Mouse (Mus musculus) thymus, postnatal 25 days (tissue): ENCODE results near the gene Cd5.
A peak's percentile ranks its signal among the peaks of the same experiment; 100 is the strongest.

Source experiments
- DNase-seq: peaks from one replicate; pipeline ENCODE4 v3.0.0; 2022

Cd5 gene

DNA sequence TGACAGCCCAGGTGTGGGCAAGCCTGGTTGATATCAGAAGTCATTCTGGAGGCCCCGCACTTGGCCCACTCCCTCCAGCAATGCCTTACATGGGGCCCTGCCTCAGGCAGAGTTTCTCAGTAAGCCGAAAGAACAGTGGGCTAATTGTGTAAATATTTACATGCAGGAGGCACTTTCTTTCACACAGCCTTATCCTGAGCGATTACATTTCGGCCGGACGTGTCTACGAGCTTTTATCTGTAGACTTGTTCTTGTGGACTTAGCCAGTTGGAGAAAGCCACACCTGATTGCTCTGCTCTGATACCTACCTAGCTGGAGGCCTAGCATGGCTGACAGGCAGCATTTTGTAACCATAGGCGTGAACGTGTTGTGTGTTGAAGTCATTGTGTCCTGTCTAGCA lies 39.0 kb downstream of the Cd5 start:
- no peak for DNase-seq

DNA sequence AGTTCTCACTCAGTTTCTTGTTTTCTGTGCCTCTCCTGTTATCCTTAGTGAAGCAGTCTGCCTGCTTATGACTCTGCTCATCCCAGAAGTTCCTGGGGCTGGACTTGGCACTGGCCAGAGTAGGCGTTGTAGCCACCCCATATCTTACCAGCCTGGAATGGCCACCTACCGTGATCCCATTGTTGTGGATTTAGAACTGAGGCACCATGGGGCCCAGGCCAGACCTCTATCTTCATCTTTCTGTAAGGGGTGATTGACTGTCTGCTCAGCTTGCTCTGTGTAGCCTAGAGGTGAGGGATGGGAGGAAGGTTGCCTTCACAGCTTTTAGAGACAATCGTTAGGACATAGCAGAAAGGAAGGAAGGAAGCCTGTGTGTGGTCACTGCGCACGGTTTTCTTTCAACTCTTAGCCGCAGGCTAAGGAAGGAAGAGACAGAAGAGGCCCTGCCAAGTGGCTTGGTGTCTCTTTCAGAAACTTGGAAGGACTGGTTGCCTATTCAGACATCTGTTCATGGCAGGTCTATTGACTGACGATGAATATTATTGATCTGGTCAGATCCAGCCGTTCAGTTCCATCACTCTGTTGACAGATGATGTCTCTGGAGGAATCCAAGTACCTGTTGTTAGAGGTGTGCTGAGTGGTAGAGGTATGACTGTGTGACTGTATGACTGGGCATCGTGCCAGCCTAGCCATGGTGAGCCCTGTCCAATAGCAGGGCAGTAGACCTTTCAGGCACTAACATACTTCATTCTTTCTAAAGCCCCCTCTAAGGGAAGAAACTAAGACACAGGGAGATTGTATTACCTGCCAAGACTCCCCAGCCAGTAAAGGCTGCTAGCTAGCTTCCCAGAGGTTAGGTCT lies 40.4 kb downstream of the Cd5 start:
- no peak for DNase-seq

DNA sequence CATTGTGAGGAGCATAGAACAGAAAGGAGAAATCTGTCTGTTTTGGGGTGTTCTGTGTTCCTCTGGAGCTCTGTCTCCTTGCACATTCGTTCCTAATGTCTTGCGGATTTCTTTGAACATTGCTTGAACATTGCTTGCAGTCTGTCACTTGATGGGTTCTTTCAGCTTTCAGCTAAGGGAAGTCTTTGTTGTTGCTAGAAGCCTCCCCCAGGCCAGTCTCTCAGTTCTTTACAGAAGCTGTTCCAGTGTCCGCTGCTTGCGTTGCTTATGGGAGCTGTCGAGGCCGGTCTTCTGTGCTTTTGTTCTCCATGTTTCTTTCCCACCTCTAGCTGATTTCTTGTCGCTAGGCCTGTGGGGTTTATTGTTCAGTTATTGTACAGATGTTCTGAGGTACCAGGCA lies 43.0 kb downstream of the Cd5 start:
- DNase-seq: no peak

DNA sequence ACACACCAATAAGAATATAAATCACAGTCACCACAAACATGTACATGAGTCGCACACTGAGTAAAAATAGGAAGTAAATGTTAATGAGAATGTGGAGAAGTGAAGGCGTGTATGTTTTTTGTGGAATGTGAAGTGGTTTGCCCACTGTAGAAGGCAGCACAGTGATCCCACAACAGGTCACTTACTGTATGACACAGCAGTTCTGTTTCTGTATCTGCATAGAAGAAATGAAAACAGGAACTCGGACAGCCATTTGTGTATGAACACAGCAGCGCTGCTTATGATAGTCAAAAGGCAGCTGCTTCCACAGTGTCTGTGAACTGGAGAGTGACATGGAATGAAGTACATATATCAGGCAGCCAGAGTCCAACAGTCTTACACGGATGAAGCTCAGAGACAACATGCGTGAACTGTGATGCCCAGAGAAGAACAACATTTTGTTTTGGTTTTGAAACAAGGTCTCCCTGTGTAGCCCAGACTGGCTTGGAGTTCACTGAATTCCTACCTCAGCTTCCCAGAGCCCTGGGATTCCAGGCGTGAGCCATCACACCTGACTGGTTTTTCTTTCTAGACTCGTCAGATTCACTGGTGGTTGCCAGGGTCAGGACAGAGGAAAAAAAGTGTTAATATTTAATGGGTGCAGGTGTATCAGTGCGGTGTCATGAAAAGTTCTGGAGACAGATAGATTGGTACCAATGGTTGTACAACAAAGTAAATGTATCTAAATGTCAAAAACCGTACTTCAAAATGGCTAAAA lies 44.7 kb downstream of the Cd5 start:
- no peak for DNase-seq

DNA sequence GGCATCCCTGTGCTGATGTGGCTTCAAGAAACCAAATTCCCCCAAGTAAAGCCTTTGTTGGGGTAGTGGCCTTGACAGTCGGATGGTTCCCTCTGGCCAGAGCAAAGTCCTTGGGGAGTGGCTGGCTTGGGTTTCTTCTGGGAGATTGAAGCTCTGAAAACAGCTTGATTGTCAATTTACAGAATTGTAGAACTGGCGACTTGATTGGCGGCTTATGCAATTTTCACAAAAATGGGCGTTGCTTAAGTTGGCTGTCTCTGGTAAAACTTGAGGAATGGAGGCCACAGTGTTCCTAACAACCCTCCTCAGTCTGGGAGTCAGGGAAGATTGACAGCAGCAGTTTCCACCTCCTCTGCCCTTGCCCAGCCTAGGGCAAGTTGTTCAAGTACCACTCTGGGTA lies 46.4 kb downstream of the Cd5 start:
- no peak for DNase-seq

DNA sequence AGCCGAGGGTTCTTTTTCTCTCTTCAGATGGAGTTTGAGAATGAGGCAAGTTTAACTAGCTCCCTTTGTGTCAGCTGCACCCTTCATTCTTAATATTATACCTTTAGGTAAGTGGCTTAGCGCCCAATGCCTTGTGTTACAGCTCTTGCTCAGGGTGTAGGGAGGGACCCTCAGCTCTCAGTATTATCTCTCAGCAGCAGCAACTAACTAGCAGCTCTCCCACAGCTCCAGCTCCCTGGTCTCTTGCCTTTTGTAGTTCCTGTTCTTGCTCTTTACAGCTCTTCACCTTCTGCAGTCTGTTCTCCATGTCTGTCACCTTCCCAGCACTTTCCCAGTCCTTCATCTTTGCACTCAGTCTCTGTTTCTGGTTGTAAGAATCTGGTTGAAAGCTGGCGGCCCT lies 47.1 kb downstream of the Cd5 start:
- DNase-seq: no peak

DNA sequence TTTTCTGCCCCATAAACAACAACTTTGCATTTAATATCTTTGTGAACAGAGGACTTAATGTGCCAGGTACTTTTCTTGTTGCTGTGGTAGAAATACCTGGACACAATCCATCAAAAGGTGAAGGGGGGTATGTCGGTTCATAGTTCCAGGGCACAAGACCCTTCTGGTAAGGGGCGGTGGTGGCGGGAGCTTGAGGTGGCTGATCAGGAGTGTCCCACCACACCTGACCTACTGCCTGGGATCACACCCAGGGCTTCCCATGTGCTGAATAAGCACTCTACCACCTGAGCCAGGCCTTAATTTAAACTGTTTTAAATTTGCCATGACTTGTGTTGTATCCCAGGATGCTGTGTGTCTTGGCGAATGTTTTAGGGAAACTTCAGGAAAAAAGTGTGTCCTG lies 47.7 kb downstream of the Cd5 start:
- DNase-seq: no peak

DNA sequence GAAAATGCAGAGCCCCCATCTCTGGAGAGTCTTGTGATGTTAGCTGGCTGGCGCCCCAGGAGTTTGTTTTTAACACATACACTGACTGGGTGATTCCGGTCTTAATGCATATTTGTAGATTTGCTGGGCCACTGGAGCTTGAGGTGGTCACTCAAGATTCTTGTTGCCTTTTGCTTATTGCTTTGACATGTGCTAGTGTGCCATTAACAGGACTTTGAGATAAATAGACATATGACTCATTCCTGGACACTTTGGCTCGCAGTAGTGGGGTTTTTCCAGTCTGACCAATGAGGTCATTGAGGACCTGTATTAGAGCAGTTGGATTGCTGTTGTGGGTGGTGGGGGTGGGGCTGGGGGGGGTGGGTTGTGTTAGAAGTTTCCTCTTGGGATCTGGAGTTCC lies 48.5 kb downstream of the Cd5 start:
- no peak for DNase-seq

DNA sequence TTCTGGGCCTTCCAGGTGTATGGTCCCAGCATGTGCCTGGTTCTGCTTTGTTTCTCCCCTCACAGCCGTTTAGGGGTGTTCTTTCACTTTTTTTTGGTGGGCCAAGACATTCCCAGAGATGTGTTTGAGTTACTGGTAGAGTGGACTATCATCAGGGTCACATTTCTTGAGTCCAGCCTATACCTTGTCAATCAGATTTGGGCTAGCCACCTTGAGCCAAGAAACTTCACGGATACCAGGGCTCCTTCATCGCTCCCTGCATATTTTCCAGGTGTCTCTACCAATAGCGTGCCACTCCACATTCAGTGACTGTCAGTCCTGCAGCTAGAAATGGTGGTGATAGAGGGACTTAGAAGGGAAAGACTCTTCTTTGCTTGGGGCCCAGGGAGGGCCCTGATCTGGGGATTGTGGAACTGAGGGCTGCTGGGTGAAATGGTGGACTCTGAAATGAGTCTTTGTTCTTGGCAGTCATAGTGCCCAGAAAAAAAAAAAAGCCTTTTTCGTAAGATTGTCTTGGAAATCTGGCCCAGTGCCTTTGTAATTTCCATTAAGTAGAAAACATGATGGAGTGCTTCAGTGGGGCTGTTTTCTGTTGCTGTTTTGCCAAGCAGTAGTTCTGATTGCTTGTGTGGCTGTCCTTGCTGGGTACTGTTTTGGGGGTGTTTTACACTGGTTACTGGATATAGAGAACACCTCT lies 49.2 kb downstream of the Cd5 start:
- DNase-seq: no peak

DNA sequence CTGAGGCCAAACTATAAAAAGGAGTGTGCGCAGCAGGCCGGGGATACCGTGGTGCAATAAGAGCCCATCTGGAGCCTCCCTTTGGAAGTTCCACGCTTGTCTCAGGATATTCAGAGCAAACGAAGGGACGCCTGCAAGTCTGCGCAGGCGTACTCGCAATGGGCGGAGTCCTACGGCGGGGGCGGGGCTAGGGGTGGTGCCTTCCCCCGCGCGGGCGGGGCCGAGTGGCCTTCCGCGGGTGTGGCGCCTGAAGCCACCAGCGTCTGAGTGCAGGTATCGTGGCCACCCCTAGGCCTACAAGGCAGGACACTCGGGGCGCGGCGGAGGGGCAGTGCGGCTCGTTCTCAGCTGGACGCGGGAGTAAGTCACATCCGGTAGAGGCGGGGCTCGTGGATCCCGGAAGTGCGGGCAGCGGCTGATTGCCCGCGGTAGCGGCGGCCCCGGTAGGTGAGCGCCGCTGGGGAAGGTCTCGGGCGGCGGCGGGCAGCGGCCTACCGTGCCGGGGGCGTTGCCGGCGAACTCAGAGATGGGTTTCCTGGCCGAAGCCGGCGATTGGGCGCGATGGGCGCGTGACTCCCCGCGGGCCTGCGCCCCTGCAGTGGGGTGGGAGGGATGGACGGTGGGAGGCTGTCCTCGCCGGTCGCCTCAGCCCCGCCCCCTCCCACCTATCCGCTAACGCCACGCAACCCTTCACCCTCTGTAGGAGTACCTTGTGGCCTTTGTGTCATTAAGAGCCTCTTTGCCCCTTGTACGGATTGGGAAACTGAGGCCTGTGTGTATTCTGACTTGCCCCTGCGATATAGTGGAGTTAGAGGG lies 50.1 kb downstream of the Cd5 start, which contains the start of gene Vps37c:
Gene Vps37c (plus strand): TSS at position 199 of the 816 bp plus-strand sequence.
- peak; percentile 94 for DNase-seq

DNA sequence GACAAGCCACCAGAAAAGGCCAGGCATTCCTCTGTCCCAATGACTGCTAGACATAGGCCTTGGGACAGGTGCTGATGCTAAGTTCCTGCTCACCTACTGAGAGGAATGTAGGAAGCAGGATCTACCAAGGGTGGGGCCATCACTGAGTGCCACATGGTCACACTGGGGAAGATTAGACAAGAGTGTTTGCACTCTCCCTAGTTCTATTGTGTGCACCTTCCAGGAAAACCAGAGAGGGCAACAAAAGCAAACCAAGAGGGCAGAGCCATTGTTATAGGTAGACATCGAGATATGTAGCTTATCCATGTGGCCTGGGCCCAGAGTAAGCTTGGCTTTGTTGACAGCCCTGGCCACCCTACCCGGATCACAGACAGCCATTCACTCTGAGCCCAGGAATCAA lies 53.1 kb downstream of the Cd5 start:
- no peak for DNase-seq

DNA sequence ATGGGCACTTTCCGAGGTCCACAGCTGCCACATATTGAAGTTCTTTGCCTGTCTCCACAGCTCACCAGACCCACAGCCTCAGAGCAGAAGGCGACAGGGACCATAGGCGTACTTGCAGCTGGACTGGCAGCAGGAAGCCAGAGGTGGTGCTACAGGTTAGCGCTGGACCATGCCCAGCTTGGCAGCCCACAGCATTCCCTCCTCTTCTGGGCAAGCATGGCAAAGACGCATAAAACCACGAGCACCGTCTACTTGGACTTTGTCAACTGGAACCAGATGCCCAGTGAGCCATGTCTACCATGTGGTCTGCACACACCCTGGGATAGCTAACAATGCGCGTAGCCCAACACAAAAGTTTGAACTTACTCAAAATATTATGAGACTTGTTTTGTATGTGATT lies 53.7 kb downstream of the Cd5 start:
- no peak for DNase-seq

DNA sequence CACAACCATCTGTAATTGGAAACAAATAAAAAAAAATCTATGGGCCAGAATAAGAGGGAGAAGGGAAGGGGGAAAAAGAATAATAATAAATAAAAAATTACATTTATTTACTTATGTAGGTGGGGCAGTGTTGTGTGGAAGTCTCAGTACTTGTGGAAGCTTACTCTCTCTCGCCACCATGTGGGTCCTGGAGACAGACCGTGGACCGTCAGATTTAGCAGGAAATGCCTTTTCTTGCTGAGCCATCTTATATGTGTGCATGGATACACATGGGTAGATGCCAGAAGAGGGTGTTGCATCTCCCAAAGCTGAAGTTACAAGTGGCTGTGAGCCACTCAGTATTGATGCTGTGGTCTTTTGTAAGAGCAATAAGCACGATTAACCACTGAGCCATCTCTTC lies 57.2 kb downstream of the Cd5 start:
- no peak for DNase-seq

DNA sequence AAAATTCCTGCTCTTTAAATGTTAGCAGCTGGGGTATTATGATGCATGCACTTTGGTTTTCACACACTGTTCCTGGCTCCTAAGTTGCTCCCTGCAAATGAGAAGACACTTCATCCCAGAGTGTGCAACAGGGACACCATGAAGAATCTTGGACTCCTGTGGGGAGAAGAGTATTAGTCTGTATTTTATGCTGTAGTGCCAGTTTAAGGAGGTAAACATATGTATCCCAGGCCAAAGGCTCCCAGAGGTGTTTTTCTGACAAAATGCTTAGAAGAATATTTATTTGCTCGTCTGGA lies 60.1 kb downstream of the Cd5 start:
- no peak for DNase-seq

DNA sequence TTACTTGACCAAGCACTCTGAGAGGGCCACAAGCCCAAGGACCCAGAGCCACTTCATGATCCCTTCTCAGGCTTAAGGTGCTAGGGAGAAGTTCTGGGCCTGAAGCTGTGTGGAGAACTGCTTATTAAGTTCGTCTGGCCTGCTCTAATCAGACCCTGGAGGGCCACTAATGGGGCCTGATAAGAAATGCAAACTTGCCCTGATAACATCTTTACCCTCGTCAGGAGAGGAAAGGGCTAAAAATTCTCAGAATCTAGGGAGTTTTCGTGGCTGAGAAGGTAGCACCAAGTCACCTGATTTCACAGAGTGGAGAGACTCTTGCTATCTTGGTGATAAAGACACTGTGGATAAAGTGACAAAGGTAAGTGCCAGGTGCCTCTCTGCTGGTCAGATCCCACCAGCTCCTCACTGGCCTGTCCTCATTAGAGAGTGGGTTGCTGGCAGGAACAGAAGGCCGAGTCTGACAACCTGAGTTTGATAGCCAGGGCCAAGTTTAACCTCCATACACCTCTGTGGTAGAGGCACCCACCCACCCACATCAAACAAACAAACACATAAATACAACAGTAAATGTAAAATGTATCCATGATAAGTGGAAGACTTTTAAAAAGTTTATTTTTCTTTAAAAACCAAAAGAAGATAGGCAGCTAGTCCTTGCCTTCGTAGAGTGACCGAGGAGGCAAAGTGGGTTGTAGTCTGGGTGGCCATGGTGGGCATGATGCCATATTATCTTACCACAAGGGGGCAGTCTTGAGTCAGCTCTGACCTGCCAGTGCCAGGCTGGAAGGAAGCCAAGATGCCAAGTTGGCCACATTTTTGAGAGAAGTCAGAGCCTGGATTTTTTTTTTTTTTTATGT lies 60.7 kb downstream of the Cd5 start, which contains the start of gene Pga5:
Gene Pga5 (minus strand): TSS at position 157 of the 857 bp plus-strand sequence.
- peak; percentile 67 for DNase-seq

DNA sequence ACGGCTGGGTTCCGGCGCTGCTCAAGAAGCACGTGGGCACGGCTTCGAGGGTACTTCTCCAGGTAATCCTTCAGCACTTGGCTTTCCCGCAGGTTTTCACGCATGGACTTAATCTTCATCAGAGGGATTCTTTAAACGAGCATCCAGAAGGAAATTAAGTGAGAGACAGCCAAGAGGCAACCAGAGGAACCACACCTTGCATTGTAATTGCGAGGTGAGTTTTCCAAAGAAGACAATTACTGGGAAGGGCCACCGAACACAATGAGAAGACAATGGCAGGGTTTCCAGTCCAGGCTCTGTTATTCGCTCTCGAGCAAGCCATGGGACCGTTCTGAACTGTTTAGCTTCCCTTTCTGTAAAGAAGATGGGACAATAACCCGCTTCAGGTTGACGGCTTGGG lies 62.1 kb downstream of the Cd5 start:
- no peak for DNase-seq

DNA sequence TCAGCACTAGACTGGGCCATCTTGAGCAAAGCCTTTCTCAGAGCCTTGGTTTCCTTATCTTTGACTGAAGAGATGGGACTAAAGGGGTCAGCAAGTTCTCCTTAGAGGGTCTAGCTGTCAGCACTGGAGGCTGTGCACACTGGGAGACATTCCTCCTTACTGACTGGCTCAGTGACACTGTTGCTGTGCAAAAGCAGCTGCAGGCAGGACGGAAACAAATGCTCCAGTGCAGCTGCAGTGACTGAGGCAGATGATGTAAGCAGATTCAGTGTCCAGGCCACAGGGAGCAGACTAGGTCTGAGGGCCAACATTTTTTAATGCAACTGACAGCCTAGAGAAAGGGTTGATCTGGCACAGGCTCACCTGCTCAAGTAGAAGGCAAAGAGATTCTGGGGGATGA lies 65.5 kb downstream of the Cd5 start:
- no peak for DNase-seq

DNA sequence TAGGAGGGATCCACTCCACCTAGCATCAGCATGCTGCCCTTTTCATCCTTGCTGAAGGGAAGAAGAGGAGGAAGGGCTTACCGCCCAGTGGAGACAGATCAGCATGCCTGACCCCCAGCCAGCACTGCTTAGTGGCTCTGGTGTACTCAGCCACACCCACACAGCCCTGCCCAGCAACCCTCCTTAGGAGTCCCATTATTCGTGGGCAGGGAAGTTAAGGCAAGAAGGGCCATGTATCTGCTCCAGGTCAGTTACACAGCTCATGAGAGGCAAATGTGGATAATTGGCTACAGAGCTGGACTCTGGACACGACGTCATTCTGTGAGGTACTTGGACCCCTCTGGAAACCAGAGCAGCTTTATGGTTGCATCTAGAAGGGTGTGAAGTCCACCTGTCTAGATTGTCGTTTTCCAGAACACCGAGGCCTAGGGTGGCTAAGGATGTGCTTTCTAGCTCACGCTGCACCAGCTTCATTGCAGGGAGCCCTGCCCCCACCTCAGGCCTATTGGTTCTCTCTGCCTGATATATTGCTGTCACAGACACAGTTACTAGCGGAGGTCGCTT lies 66.9 kb downstream of the Cd5 start:
- DNase-seq: no peak

DNA sequence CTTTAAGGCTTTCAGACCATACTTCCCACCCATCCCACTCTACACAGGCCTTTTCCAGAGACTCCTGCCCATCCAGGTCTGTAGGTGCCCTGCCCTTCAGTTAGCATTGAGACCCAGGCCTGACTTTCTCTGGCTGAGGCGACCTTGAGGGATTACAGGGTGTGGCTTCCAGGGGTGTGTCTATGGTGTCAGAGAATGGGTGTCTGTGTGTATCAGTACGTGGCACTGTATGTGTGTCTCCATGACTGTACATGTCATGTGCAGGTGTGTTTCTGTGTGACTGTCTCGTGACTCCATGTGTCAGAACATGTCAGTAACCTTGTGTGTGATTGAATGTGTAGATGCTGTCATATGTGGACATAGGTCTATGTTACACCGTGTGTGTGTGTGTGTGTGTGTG lies 67.5 kb downstream of the Cd5 start:
- DNase-seq: no peak
